Mouse (Mus musculus) spleen, adult 12 weeks (tissue): ENCODE data around the gene Pld2.
A peak's percentile ranks its signal among the peaks of the same experiment; 100 is the strongest.

Source experiments
- DNase-seq: peaks from one replicate; pipeline ENCODE4 v3.0.0; 2022; ENCODE audit warnings: low spot score

Pld2 gene

GRCm38 (mm10) chr11:70577201-70577600 is 37.3 kb downstream of the Pld2 start:
- DNase-seq, result no peak

GRCm38 (mm10) chr11:70578962-70579361 is 39.1 kb downstream of the Pld2 start:
- DNase-seq, result no peak

DNA sequence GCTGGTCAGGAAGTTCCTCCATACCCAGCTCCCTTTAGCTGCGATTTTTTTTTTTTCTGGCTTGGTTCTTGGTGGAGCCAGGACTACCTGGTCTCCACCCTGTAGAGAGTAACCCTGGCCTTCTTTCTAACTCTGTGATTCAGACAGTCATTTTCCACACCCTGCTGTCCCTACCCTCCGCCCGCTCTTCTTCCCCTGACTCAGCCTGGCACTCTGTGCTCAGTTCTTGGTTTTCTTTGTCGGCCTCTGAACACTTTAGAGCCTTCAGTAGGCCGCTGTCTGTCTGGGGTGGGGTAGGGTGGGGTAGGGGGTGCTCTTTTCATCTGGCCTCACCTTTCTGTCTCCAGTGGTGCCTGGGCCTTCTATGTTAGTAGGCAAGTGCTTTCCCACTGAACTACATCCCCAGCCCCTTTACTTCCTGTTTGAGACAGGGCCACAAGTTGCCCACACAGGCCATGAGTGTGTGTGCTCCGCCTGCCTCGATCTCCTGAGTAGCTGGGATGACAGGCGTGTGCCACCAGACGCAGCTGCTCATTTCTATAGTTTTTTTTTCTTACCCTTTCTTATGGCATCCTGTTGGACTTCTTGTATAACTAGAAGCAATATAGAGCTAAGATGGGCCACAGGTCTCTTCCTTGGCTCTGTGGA is 40.0 kb downstream of the Pld2 start:
- DNase-seq, result no peak

DNA sequence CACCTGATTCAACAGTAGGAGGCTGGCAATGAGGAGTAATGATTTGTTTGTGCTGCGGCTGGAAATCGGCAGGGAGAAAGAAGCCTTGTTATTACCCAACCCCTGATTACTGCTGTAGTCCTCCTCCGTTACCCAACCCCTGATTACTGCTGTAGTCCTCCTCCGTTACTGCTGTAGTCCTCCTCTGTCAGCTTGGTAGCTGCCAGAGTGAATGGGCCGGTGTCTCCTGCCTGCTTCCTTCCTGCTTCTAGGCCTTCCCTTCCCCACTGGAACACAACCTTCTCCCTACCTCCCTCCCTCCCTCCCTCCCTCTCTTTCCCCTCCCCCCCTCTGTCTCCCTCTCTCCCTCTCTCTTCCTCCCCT is 40.5 kb downstream of the Pld2 start:
- no peak for DNase-seq

GRCm38 (mm10) chr11:70580921-70581320 is 41.1 kb downstream of the Pld2 start:
- DNase-seq, result no peak

GRCm38 (mm10) chr11:70582196-70582595 is 42.3 kb downstream of the Pld2 start:
- DNase-seq, result no peak

- no peak for DNase-seq
Observed at GRCm38 (mm10) chr11:70583022-70583714, 43.3 kb downstream of the Pld2 start.

GRCm38 (mm10) chr11:70583775-70584174 is 43.9 kb downstream of the Pld2 start:
- no peak for DNase-seq

DNA sequence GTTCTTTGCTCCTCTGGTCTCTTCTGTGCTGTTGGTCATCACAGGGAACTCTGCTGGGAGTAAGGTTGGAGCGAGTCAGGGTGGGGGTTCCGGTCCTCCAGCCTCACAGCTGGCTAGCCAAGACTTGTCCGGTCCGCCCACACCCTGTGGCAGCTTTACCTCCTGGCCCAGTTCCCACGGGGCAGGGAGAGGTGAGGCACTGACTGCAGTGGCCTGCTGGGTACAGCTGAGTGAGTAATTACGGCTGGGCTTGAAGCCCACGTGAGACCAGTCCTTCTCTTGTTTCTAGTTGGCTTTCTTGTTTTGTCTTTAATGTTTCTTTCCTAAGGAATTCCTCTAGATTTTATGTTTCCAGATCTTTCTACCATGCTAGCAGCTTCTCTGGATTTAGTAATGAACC is 45.6 kb downstream of the Pld2 start:
- DNase-seq, result no peak

DNA sequence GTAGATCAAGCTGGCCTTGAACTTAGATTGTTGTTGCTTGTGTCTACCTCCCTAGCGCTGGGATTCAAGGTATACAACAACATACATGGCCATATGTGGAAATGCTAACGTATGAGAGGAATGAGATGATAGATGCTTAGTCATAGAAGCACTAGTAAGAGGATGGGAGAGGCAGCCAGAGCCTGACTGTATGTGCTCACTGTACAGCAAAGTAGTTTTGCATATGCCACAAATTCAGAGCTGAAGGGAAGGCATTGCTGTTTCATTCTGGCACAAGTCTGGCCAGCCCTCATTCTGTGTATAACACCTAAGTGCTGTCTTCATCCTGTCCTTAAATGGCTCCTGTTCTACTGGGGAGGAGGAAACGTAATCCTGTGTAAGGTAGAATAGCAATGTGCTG is 46.4 kb downstream of the Pld2 start:
- DNase-seq, result no peak

- no peak for DNase-seq
Observed at GRCm38 (mm10) chr11:70586954-70587353, 47.1 kb downstream of the Pld2 start.

- DNase-seq, result no peak
Observed at GRCm38 (mm10) chr11:70591733-70592132, 51.9 kb downstream of the Pld2 start.

GRCm38 (mm10) chr11:70594253-70594989 is 54.6 kb downstream of the Pld2 start:
- DNase-seq, result no peak

GRCm38 (mm10) chr11:70595638-70596037 is 55.8 kb downstream of the Pld2 start:
- DNase-seq, result no peak

GRCm38 (mm10) chr11:70596094-70596493 is 56.2 kb downstream of the Pld2 start:
- DNase-seq, result no peak

DNA sequence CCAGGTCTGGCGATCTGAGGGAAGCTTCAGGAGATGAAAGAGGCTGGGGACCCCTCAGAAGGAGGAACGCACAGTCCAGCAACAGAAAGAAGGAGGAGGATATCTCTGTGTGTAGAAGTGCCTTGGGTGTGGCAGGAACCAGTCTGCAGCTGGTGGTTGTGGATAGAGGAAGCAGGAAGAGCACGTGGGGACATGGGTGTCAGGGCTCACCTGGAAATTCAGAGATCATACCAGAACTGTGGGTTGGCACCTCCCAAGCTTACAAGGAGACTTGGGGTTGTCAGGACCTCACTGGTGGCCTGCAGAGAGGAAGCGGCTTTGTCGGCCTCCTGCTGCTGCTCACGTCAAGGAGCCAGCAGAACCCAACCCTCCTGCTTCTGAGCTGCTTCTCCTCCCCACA is 57.4 kb downstream of the Pld2 start:
- no peak for DNase-seq

DNA sequence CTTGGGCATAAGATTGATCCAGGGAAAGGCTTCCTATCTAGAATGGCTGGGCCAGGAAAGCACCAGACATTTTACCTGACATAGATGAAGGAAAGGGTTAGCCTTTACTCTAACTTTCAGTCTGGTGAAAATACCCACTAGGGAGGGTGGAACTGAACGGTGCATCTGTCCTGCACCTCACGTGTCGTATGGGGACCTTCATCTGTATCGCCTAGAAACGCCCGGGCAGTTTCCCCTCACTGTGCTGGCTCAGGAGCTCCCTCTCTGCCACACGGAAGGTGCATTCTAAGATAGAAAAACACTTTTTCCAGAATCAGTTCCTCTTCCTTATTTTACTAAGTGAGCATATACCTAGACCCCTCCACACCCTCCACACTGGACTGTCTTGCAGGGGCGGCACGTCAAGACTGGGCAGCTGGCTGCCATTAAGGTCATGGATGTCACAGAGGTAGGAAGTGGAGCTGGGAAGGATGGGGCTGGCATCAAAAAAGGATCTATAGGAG is 58.6 kb downstream of the Pld2 start:
- no peak for DNase-seq

GRCm38 (mm10) chr11:70605024-70605566 is 65.2 kb downstream of the Pld2 start:
- DNase-seq, result peak; percentile 44

DNA sequence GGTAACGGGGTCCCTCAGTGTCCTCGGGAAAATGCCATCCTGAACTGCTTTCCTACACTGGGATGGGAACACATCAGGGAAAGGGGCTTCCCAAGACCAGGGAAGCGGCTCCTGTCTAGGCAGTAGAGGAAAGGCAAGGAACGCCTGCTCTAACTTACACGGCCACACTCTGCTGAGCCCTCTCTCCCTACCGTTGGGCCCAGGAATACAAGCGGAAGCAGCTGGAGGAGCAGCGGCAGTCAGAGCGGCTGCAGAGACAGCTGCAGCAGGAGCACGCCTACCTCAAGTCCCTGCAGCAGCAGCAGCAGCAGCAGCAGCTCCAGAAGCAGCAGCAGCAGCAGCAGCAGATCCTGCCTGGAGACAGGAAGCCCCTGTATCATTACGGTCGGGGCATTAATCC is 66.9 kb downstream of the Pld2 start:
- no peak for DNase-seq

DNA sequence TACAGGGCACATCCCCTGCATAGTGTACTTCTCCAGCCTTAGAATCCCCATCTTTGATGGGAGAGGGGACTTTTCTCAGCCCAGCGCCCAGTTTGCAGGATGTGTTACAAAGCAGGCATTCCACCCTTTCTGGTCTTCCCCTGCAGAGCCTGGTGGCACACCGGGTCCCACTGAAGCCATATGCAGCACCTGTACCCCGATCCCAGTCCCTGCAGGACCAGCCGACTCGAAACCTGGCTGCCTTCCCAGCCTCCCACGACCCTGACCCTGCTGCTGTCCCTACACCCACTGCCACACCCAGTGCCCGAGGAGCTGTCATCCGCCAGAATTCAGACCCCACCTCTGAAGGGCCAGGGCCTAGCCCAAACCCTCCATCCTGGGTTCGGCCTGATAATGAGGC is 67.7 kb downstream of the Pld2 start:
- no peak for DNase-seq
